Mouse (Mus musculus) right cerebral cortex, postnatal 36 days (tissue): ENCODE data around the gene Pomt2.

Experiments
- DNase-seq, 2 experiments: peaks; one replicate each; pipeline ENCODE4 v3.0.0; 2022; ENCODE audit warnings: low spot score in 2 of 2, mixed read lengths in 1 of 2

Gene Pomt2

DNA sequence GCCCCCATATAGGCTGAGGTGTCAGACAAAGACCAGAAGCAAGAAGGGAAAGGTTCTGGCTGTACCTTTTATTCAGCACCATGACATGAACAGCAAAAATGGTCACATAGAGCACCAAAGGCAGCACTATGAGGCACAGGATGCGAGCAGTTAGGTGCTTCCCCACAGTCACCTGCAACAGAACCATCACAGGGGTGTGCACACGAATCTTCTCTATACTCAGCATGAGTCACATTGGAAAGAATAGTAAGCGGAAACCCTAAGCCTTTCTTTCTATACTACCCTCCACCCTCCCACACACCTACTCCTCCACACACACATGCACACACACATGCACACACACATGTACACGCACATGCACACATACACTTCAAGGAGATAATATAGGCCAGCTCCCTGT, 17.5 kb downstream of the Pomt2 start:
- DNase-seq, result no peak

DNA sequence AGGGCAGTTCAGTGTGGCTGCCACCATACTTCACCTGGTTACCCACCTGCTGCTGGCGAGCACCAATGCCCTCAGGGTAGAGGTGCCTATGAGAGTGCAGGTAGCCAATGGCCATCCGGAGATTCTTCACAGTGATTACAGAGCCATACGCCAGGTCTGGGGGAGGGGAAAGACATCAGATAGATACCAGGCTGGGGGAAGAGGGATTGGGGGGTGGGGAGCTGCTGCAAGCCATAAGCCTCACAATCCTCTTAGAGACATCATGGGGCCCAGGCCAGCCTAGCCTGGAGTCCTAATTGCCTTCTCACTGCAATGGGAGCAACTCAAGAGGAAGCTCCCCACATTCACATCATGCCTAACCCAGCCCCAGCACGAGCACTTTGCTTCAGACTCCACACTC, 20.5 kb downstream of the Pomt2 start:
- no peak for DNase-seq

DNA sequence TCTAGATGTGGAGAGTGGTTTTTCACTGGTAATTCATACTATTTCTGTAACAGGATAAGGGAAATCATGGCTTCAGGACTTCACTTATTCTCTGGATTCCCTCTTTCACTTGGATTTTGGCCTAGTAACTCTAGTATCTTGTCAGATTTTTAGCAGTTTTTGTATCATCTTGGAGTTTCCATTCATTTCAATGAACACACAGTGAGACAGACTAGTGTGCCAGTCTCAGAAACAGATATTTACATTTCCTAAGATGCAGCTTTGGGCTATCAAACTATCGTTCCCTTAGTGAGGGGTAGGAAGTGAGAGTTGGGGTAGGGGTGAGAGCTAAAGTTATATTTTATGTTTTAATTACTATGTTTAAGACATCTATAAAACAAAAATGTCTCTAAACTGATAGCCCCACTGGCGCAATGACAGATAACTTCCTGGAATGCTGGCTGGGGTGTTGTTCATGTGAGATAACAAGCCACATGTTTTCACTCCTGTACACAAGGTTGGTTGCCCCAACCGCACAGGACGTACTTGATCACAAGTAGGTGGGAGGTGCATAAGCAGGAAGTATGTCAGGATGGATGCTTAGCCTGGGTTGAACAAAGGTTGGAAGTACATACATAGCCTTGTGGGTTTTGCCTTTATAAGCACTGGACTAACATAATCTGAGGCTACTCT, 25.7 kb downstream of the Pomt2 start:
- no peak for DNase-seq

- DNase-seq, result no peak
These were observed 40.3 kb downstream of the Pomt2 start for GRCm38 (mm10) chr12:87107357-87107977.

- no peak for DNase-seq
These were observed 43.0 kb downstream of the Pomt2 start for GRCm38 (mm10) chr12:87104796-87105195.

GRCm38 (mm10) chr12:87103471-87103870, 44.3 kb downstream of the Pomt2 start:
- no peak for DNase-seq

- no peak for DNase-seq
These were observed 45.6 kb downstream of the Pomt2 start, which contains the start of gene Ngb for GRCm38 (mm10) chr12:87102165-87102631. Gene Ngb (minus strand): TSS chr12:87102539.

DNA sequence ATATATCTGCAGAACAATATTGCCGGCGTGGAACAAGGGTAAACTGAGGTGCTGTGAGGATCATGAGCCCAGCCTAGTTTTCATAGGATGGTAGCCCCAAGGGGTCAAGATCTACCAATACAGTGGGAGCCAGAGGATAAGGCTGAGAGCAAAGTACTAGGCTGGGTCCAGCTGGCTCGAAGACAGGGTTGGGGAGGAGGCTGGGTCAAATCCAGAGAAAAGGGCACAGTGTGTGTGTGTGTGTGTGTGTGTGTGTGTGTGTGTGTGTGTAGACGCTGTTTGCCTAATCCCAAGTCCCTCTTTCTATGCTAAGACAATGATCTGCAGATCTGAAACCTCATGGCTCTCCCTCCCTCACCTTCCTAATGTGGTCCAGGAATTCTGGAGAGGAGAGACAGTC, 47.4 kb downstream of the Pomt2 start:
- DNase-seq, result no peak

DNA sequence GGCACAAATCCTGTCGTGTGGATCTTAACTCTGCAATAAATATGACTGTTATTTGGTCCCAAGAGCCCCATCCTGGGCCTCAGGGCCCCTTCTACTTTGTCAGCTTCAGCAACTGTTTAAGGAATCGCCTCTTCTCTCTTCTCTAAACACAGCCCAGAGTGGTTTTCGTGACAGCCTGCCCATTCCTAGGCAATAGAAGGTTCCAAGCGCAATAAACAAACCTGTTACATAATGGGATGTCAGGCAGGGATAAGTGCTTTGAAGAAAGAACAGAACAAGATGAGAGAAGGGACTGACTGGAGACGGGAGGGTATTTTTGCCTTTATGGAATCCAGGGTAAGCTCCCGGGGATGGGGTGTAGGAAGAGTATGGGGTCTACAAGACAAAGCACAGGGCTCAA, 54.1 kb downstream of the Pomt2 start:
- no peak for DNase-seq

GRCm38 (mm10) chr12:87093249-87093648, 54.5 kb downstream of the Pomt2 start:
- no peak for DNase-seq

- DNase-seq, result no peak
These were observed 55.9 kb downstream of the Pomt2 start for GRCm38 (mm10) chr12:87091916-87092315.

DNA sequence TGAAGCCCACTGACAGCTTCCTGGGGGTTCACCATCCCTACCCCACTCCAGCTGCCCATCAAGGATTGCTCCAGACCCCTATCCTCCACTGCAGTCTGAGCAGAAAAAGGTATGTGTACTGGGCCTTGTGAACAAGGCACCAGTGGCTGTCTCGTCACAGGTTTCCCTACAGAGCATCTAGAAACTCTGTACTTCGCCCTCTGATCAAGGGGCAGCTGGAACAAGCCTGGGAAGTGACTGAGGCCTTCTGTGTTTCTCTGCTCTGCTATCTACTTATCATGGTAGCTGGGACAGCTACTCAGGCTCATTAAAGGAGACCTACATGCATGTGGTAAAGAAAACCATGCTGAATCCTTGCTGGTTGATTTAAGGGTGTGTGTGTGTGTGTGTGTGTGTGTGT, 58.1 kb downstream of the Pomt2 start:
- no peak for DNase-seq

DNA sequence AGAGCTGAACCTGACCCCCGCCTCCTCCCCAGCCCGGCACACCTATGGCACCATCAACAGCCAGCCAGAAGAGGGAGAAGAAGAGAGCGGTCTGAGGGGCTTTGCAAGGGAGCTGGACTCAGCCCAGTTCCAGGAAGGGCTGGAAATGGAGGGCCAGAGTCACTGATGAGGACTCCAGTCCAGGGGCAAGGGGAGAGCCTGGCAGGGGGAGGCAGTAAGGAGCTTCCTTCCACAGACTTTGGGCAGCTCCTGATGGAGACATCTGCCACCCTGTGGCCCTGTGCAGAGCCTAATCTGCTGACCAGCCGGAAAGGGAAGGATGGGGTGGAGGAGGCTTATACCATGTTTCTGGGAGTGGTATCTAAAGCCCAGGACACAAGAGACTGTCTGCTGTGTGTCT, 58.5 kb downstream of the Pomt2 start:
- no peak for DNase-seq

DNA sequence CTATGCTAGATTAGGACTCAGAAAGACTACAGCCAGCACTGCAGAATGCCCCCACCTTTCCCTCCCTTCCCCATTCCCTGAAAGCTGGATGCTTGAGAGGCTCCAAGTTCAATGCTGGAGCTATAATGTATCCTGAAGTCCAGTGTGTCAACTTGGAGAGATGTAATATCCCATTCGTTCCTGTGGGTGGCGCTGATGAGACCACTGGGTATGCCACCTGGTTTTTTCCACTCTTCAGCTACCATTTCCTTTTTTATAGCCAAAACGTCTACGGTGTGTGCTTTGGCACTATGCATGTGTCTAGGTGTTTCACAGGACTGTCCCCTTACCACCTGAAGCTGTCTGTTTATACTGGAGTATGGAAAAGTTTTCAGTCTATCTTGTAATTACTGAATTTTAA, 59.4 kb downstream of the Pomt2 start:
- DNase-seq, result no peak

DNA sequence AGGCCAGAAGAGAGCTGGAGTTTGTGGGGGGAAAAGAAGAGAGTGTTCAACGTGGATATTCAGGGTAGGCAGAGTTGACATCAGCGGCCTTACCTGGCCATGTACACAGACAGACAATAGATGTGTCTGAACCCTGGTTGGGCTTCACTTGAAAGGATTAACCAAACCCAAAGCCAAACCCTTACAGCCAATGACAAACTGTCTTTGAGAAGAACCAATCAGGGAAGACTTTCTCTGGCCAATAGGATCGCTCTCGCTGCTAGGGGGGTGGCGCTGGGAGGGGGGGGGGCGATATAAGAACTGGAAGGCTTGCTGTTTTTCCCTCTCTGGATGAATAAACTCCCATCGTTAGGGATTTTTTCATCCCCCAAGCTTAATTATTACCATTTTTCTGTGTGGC, 60.5 kb downstream of the Pomt2 start:
- no peak for DNase-seq

- DNase-seq, result no peak
These were observed 65.0 kb downstream of the Pomt2 start for GRCm38 (mm10) chr12:87082797-87083196.

GRCm38 (mm10) chr12:87076610-87077009, 71.2 kb downstream of the Pomt2 start:
- no peak for DNase-seq

DNA sequence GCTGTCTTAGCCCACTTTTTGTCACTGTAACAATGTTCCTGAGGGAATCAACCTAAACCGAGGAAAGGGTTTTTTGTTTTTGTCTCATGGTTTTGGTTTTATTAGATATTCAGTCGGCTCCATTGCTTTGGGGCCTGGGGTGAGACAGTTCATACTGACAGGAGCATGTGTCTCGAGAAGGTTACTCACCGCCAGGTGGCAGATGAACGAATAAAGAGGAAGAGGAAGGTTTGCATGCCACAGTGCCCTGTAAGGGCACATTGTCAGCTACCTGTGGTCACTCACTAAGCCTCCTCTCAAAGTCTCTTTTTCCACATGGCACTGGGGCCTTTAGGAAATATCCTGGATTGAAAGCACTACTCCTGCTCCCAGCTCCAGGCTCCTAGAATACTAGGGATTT, 77.2 kb downstream of the Pomt2 start:
- DNase-seq, result no peak

GRCm38 (mm10) chr12:87066429-87066828, 81.3 kb downstream of the Pomt2 start:
- DNase-seq, result no peak

- no peak for DNase-seq
These were observed 82.3 kb downstream of the Pomt2 start for GRCm38 (mm10) chr12:87065446-87065845.

DNA sequence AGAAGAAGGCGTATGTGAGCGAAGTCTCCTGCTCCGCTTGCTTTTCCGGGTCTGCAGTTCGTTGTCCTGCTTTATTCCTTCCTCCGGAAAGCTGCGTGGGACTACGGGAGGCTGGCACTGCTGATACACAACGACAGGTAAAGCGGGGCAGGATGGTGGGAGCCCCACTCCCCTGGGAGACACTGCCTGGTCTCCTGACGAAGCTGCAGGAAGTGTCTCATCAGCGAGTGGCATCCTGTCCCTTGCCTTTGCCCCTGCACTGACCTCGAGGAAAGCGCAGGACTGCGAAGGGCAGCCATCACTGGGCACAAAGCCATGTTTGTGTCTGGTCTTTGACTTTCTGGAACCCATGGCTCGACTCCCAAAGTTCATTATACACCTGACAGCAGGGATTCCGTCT, 90.7 kb downstream of the Pomt2 start:
- no peak for DNase-seq
